ENCODE assay signal across 8 mouse cellular contexts in genomic region chr11:73199879-73200278, GRCm38 (mm10). TPM values are rescaled to one million over a fixed set of nuclear protein-coding genes. Genes with fewer than 3 reads are reported as not detected.
DNase-seq lines count a peak whose midpoint lies in the region; ATAC-seq and TF ChIP-seq lines count a peak whose summit lies in the region.

No protein-coding gene starts in this region.

- peak overlapping the region; percentile 85 for H3K9ac ChIP-seq in liver, embryonic 15.5 days

- TF ChIP-seq CTCF in spleen, adult 2 months (IDR thresholded peaks at IDR 0.05; ENCODE audit: extremely low read depth, insufficient read depth, insufficient read length, insufficient replicate concordance): no peak

- ATAC-seq in liver, embryonic 15.5 days (ENCODE audit: insufficient read depth): peak; percentile 10

- no peaks in the 10 kb centered on the region for H3K9me3 ChIP-seq in heart, embryonic 10.5 days
- H3K9me3 ChIP-seq in embryonic facial prominence, embryonic 10.5 days: no peaks in the 10 kb centered on the region
- H3K9me3 ChIP-seq in liver, embryonic 15.5 days (replicated peaks): no peaks in the 10 kb centered on the region

- no peak for DNase-seq in heart, embryonic 10.5 days (ENCODE audit: low spot score)
- no peak for DNase-seq in heart, postnatal 14 days
- DNase-seq in embryonic facial prominence, embryonic 10.5 days (ENCODE audit: low spot score): no peak
- DNase-seq in induced T-regulatory cell, adult 2 months (ENCODE audit: low read depth): peak; percentile 85
- peak; percentile 16 to 26 for DNase-seq in spleen, adult 2 months (ENCODE audit: low read depth in 1 of 2, low spot score in 2 of 2)
- no peak for DNase-seq in frontal cortex, postnatal 36 days (ENCODE audit: low spot score in 2 of 2)
- DNase-seq in right cerebral cortex, adult 2 months (ENCODE audit: low spot score in 2 of 2): no peak

- 0 out of 2 replicates have a peak, but pooled peaks cover 4% of the 10 kb centered on the region for H3K36me3 ChIP-seq in heart, embryonic 10.5 days
- peaks cover 10% of the 10 kb centered on the region; the same call in 1 of the 2 replicates for H3K36me3 ChIP-seq in embryonic facial prominence, embryonic 10.5 days (replicated peaks)
- 0 out of 2 replicates have a peak, but pooled peaks cover 6% of the 10 kb centered on the region for H3K36me3 ChIP-seq in liver, embryonic 15.5 days (replicated peaks)
- 0 out of 2 replicates have a peak, but pooled peaks cover 1% of the 10 kb centered on the region for H3K36me3 ChIP-seq in spleen, adult 2 months (ENCODE audit: control insufficient read depth, insufficient read depth, low read length)

- peaks cover 12% of the 10 kb centered on the region; the same call in 1 of the 2 replicates for H3K4me1 ChIP-seq in heart, embryonic 10.5 days
- peaks cover 20% of the 10 kb centered on the region for H3K4me1 ChIP-seq in embryonic facial prominence, embryonic 10.5 days
- H3K4me1 ChIP-seq in liver, embryonic 15.5 days (replicated peaks): peaks cover 30% of the 10 kb centered on the region
- H3K4me1 ChIP-seq in spleen, adult 2 months (ENCODE audit: control insufficient read depth, insufficient read depth, insufficient read length): peaks cover 3% of the 10 kb centered on the region; the same call in 1 of the 2 replicates

- H3K27ac ChIP-seq in heart, embryonic 10.5 days: peak overlapping the region; percentile 87; the same call in 1 of the 2 replicates
- H3K27ac ChIP-seq in embryonic facial prominence, embryonic 10.5 days (replicated peaks): peak overlapping the region; percentile 58; the same call in 1 of the 2 replicates
- peak overlapping the region; percentile 79 for H3K27ac ChIP-seq in liver, embryonic 15.5 days (replicated peaks)
- H3K27ac ChIP-seq in spleen, adult 2 months (ENCODE audit: insufficient read depth, low read length): peak overlapping the region; percentile 26; the same call in 1 of the 2 replicates

- TF ChIP-seq POLR2A in spleen, adult 2 months (IDR thresholded peaks at IDR 0.05; ENCODE audit: low read depth, low read length): no peak

- H3K27me3 ChIP-seq in heart, embryonic 10.5 days (ENCODE audit: insufficient read depth, poor library complexity, severe bottlenecking): no peaks in the 10 kb centered on the region
- H3K27me3 ChIP-seq in embryonic facial prominence, embryonic 10.5 days (replicated peaks; ENCODE audit: low read depth, poor library complexity, severe bottlenecking): no peaks in the 10 kb centered on the region; the same call in 1 of the 2 replicates
- H3K27me3 ChIP-seq in liver, embryonic 15.5 days: no peaks in the 10 kb centered on the region
- no peaks in the 10 kb centered on the region for H3K27me3 ChIP-seq in spleen, adult 2 months (ENCODE audit: control insufficient read depth, insufficient read depth, low read length)

- WGBS in heart, embryonic 10.5 days: 3% methylated on average over 12 of the region's 12 CpGs
- 5% methylated on average over 12 of the region's 12 CpGs for whole genome bisulfite sequencing in embryonic facial prominence, embryonic 10.5 days
- 2% methylated on average over 12 of the region's 12 CpGs for WGBS in liver, embryonic 15.5 days (ENCODE audit: insufficient replicate concordance)
- WGBS in spleen, adult 2 months: 3% methylated on average over 12 of the region's 12 CpGs

- peak overlapping the region; percentile 97 for H3K4me2 ChIP-seq in liver, embryonic 15.5 days

- H3K4me3 ChIP-seq in heart, embryonic 10.5 days: peak overlapping the region; percentile 87
- peak overlapping the region; percentile 76 for H3K4me3 ChIP-seq in embryonic facial prominence, embryonic 10.5 days
- H3K4me3 ChIP-seq in liver, embryonic 15.5 days (replicated peaks): peak overlapping the region; percentile 76
- peak overlapping the region; percentile 75 for H3K4me3 ChIP-seq in spleen, adult 2 months (ENCODE audit: extremely low read depth, insufficient read depth, insufficient read length)

- intact Hi-C loops in heart, postnatal 14 days (cut with DNase I): no loop called here

RNA-seq across cellular contexts. Expression of gene Shpk, which starts 0.6 kb away (rescaled TPM):
- 0.54 and 0.62 TPM in 2 replicates for polyA plus RNA-seq in heart, embryonic 10.5 days (2016; fragmentation: Nextera tagmentation; extraction: Ambion mirVana)
- total RNA-seq in heart, postnatal 14 days (2021): 1 to 10 TPM; 1.2 to 1.5 TPM
- 0.49 and 0.86 TPM in 2 replicates for polyA plus RNA-seq in embryonic facial prominence, embryonic 10.5 days (2016; fragmentation: Nextera tagmentation; extraction: Ambion mirVana)
- 2.8 and 3.0 TPM in 2 replicates for polyA plus RNA-seq in liver, embryonic 15.5 days (2015; fragmentation: Nextera tagmentation; extraction: Ambion mirVana)
- 3.1 and 3.3 TPM in 2 replicates for polyA plus RNA-seq in spleen, adult 2 months (2012; rRNA removed)

RNA-seq across cellular contexts. Expression of gene Ctns, which starts 1.0 kb away (rescaled TPM):
- polyA plus RNA-seq in heart, embryonic 10.5 days (2016; fragmentation: Nextera tagmentation; extraction: Ambion mirVana): 11.9 and 14.0 TPM in 2 replicates
- 10 to 100 TPM; 11.3 to 11.7 TPM for total RNA-seq in heart, postnatal 14 days (2021)
- 17.4 and 18.4 TPM in 2 replicates for polyA plus RNA-seq in embryonic facial prominence, embryonic 10.5 days (2016; fragmentation: Nextera tagmentation; extraction: Ambion mirVana)
- polyA plus RNA-seq in liver, embryonic 15.5 days (2015; fragmentation: Nextera tagmentation; extraction: Ambion mirVana): 7.1 and 7.8 TPM in 2 replicates
- 10.7 and 11.9 TPM in 2 replicates for polyA plus RNA-seq in spleen, adult 2 months (2012; rRNA removed)

RNA-seq across cellular contexts. Expression of gene Tax1bp3, which starts 23.0 kb away (rescaled TPM):
- 249 and 253 TPM in 2 replicates for polyA plus RNA-seq in heart, embryonic 10.5 days (2016; fragmentation: Nextera tagmentation; extraction: Ambion mirVana)
- 10 to 100 TPM; 55.3 to 62.3 TPM for total RNA-seq in heart, postnatal 14 days (2021)
- polyA plus RNA-seq in embryonic facial prominence, embryonic 10.5 days (2016; fragmentation: Nextera tagmentation; extraction: Ambion mirVana): 189 and 206 TPM in 2 replicates
- 29.6 and 32.7 TPM in 2 replicates for polyA plus RNA-seq in liver, embryonic 15.5 days (2015; fragmentation: Nextera tagmentation; extraction: Ambion mirVana)
- polyA plus RNA-seq in spleen, adult 2 months (2012; rRNA removed): 17.0 and 18.7 TPM in 2 replicates

RNA-seq across cellular contexts. Expression of gene Emc6, which starts 23.0 kb away (rescaled TPM):
- polyA plus RNA-seq in heart, embryonic 10.5 days (2016; fragmentation: Nextera tagmentation; extraction: Ambion mirVana): 107 and 126 TPM in 2 replicates
- total RNA-seq in heart, postnatal 14 days (2021): 10 to 100 TPM; 72.4 to 75.5 TPM
- polyA plus RNA-seq in embryonic facial prominence, embryonic 10.5 days (2016; fragmentation: Nextera tagmentation; extraction: Ambion mirVana): 122 and 123 TPM in 2 replicates
- 73.0 and 73.6 TPM in 2 replicates for polyA plus RNA-seq in liver, embryonic 15.5 days (2015; fragmentation: Nextera tagmentation; extraction: Ambion mirVana)
- 27.2 and 42.2 TPM in 2 replicates for polyA plus RNA-seq in spleen, adult 2 months (2012; rRNA removed)

RNA-seq across cellular contexts. Expression of gene Trpv1, which starts 34.2 kb away (rescaled TPM):
- polyA plus RNA-seq in heart, embryonic 10.5 days (2016; fragmentation: Nextera tagmentation; extraction: Ambion mirVana): not detected in 2 replicates
- under 1 TPM in 1 of 2 experiments, not detected in 1; 0.12 TPM for total RNA-seq in heart, postnatal 14 days (2021)
- polyA plus RNA-seq in embryonic facial prominence, embryonic 10.5 days (2016; fragmentation: Nextera tagmentation; extraction: Ambion mirVana): 0.10 TPM in 1 of 2 replicates, not detected in the other
- polyA plus RNA-seq in liver, embryonic 15.5 days (2015; fragmentation: Nextera tagmentation; extraction: Ambion mirVana): 0.23 and 0.35 TPM in 2 replicates
- not detected in 2 replicates for polyA plus RNA-seq in spleen, adult 2 months (2012; rRNA removed)

Comparison
In these comparisons a context has a peak if more than half of its experiments do, and no peak if none do; other contexts are left out.
1. DNase-seq: peak in induced T-regulatory cell, adult 2 months (single experiment) and spleen, adult 2 months (2 of 2); none in heart, embryonic 10.5 days (single experiment), heart, postnatal 14 days (0 of 2), embryonic facial prominence, embryonic 10.5 days (single experiment), frontal cortex, postnatal 36 days (0 of 2) and right cerebral cortex, adult 2 months (0 of 2).
2. H3K27ac ChIP-seq: peak in every context shown above with its lines; median percentile 87 in heart, embryonic 10.5 days; 79 in liver, embryonic 15.5 days; 58 in embryonic facial prominence, embryonic 10.5 days; 26 in spleen, adult 2 months.
3. Peak in every context shown above with its lines, with median percentiles within 50 percentile points of each other: H3K4me3 ChIP-seq.